Mouse (Mus musculus) bone marrow, adult 2 months (tissue): ENCODE data around the gene Ear14. TPM values are rescaled to one million over a fixed set of nuclear protein-coding genes. Genes with fewer than 3 reads are reported as not detected.
"Not testable (repeated sequence)": the region's sequence is repeated elsewhere in the genome, so short reads cannot be mapped to it uniquely, and the experiment has no call there.

Experiments
- H3K27ac ChIP-seq: fragments of 200-500 bp; 2 replicates; pipeline ENCODE4 v1.5.1; 2012; ENCODE audit warnings: low read depth, mild to moderate bottlenecking, control low read depth, inconsistent platforms, low read length; ENCODE audit not compliant: control insufficient read depth, poor library complexity, insufficient read depth
- H3K4me1 ChIP-seq: fragments of 200-500 bp; 2 replicates; pipeline ENCODE4 v1.6.1; 2011; ENCODE audit warnings: low read length; ENCODE audit not compliant: control insufficient read depth, insufficient read depth
- H3K4me3 ChIP-seq: fragments of 200-500 bp; replicated peaks from 2 replicates; pipeline ENCODE3; 2011; ENCODE audit warnings: mild to moderate bottlenecking, low read depth, low read length, control low read depth; ENCODE audit not compliant: control insufficient read depth
- CTCF ChIP-seq: fragments of 200-500 bp; IDR thresholded peaks from 2 replicates; pipeline ENCODE4 v1.5.1; 2011; ENCODE audit warnings: low read length, control low read depth; ENCODE audit not compliant: control insufficient read depth, insufficient read depth
- POLR2A ChIP-seq: fragments of 200-500 bp; IDR thresholded peaks from 2 replicates; pipeline ENCODE4 v1.6.1; 2011; ENCODE audit warnings: low read depth, mild to moderate bottlenecking, control low read depth, low read length, borderline replicate concordance; ENCODE audit not compliant: control insufficient read depth
- WGBS: fragments of 180-500 bp; shearing (Covaris S2); methylation state at CpG from one replicate; pipeline ENCODE4 v1.1.7; 2018; 5-methylcytosine and 5-hydroxymethylcytosine counted together
- polyA plus RNA-seq: library from polyadenylated mRNA; stranded (reverse); fragments of >200 nt; gene quantifications from 2 replicates; pipeline ENCODE4 v1.2.4, GENCODE M21; 2011; ENCODE audit warnings: low replicate concordance; ENCODE audit not compliant: missing spikeins, insufficient read depth, insufficient read length

The Ear14 gene
- not detected in 2 replicates for polyA plus RNA-seq

DNA sequence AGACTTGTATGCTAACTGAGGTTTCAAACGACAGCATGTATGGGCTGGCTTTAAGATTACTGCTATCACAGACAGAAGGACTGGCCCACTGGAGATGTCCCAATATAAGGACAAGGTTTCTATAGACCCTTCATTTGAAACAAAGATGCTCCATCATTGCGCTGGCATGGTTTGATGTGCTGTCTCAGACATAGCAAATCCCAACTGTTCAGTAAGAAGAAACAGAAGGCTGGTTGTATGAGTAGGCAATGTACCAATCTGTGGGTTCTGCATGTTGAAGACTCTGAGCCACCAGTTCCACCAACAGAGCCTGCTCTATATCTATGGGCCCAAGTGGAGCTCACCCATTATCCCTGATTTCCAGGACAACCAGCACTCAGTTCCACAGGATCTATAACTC is at the start of gene Ear14:
Ear14 (plus strand) TSS at position 277 of the 400 bp plus-strand sequence.
- 83% methylated on average over 2 of the region's 2 CpGs for WGBS
- Histone ChIP-seq H3K4me3 (no peak within 1 kb of the TSS), H3K4me1 (no peaks in the 10 kb centered on the region), H3K27ac (no peak within 1 kb of the TSS)
- TF ChIP-seq POLR2A: no peak
- TF ChIP-seq CTCF: no peak

DNA sequence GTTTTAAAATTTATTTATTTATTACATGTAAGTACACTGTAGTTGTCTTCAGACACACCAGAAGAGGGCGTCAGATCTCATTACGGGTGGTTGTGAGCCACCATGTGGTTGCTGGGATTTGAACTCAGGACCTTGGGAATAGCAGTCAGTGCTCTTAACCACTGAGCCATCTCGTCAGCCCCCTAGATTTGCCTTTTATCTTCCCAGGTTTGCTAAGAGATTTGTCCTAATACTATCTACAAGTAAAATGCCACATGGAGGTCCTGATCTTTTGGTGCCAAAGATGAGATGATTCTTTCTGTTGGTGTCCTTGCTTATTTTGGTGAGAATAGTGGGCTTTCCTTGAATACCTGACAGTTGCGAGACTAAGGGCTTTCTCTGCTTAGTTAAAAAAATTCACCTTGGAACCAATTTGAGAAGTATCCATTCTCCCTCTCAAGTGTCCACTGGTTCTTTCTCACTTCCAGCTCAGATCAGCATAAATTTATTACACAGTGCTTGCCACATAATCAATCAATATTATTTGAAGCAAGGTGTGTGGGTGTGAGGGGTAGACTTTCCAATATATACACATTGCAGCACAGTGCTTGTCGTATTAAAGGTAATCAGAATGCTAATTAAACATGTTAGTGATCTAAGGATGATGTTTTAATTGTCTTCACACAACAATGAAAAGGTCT is 47.0 kb upstream of the Ear14 start:
- Histone ChIP-seq H3K27ac (no peak overlapping the region), H3K4me1 (peaks cover 1% of the 10 kb centered on the region; the same call in 1 of the 2 replicates), H3K4me3 (no peak overlapping the region)
- 69% methylated on average over 5 of the region's 5 CpGs for WGBS
- TF ChIP-seq POLR2A: no peak
- TF ChIP-seq CTCF: no peak

GRCm38 (mm10) chr14:51156736-51157068 is 46.5 kb upstream of the Ear14 start:
- Histone ChIP-seq H3K4me3 (no peak overlapping the region), H3K27ac (no peak overlapping the region), H3K4me1 (peaks cover 1% of the 10 kb centered on the region; the same call in 1 of the 2 replicates)
- WGBS: 16% methylated on average over 4 of the region's 4 CpGs
- TF ChIP-seq POLR2A (no peak), CTCF (no peak)

- TF ChIP-seq CTCF (no peak), POLR2A (no peak)
- no peak overlapping the region for H3K4me3 ChIP-seq
- H3K27ac ChIP-seq: no peak overlapping the region
- 63% methylated on average over 1 of the region's 1 CpGs for WGBS
- H3K4me1 ChIP-seq: peaks cover 1% of the 10 kb centered on the region; the same call in 1 of the 2 replicates
Measured at GRCm38 (mm10) chr14:51157072-51157471, 46.1 kb upstream of the Ear14 start.

DNA sequence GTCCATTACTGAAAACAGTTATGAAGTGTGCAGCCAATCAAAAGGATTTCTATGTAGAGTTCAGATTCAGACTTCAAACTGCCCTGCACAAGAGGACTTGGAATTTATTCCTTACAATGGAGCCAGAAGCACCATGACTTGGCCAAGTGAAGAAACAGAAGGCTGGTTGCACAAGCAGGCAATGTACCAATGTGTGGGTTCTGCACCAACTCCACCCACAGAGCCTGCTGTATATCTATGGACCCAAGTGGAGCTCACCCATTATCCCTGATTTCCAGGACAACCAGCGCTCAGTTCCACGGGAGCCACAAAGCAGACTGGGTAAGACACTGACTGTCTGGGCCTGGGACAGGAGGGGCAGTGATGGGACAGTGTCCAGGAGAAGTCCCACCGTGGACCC is 41.2 kb upstream of the Ear14 start, which contains the start of gene Rnase2b:
Rnase2b (plus strand) TSS at position 285 of the 400 bp plus-strand sequence.
- not testable (repeated sequence) for H3K27ac ChIP-seq, H3K4me1 ChIP-seq, H3K4me3 ChIP-seq
- WGBS: 83% methylated on average over 3 of the region's 3 CpGs

- H3K4me3 ChIP-seq, H3K27ac ChIP-seq, H3K4me1 ChIP-seq: not testable (repeated sequence)
- 55% methylated on average over 6 of the region's 6 CpGs for WGBS
Measured at GRCm38 (mm10) chr14:51163323-51163722, 39.9 kb upstream of the Ear14 start.

GRCm38 (mm10) chr14:51165435-51165834 is 37.8 kb upstream of the Ear14 start:
- no peak overlapping the region for H3K27ac ChIP-seq
- WGBS: 86% methylated on average over 1 of the region's 1 CpGs
- no peak for TF ChIP-seq CTCF
- no peak overlapping the region for H3K4me3 ChIP-seq
- H3K4me1 ChIP-seq: no peaks in the 10 kb centered on the region; the same call in 1 of the 2 replicates

GRCm38 (mm10) chr14:51166068-51166467 is 37.1 kb upstream of the Ear14 start:
- no peak for TF ChIP-seq POLR2A
- TF ChIP-seq CTCF: no peak
- no peak overlapping the region for H3K27ac ChIP-seq
- no peak overlapping the region for H3K4me3 ChIP-seq
- H3K4me1 ChIP-seq: no peaks in the 10 kb centered on the region; the same call in 1 of the 2 replicates
